Mouse (Mus musculus) stomach, postnatal 0 days (tissue): ENCODE data around the gene Cux1.

Experiments
- CTCF ChIP-seq: IDR thresholded peaks from 2 replicates; pipeline ENCODE4 v1.5.1; 2016; ENCODE audit warnings: antibody characterized with exemption, low read depth, mild to moderate bottlenecking, moderate library complexity
- EP300 ChIP-seq: optimal IDR thresholded peaks from 2 replicates; pipeline ENCODE3; 2016; ENCODE audit warnings: antibody characterized with exemption

GRCm38 (mm10) chr5:136449801-136450200 is 117.5 kb downstream of the Cux1 start:
- TF ChIP-seq CTCF (no peak), EP300 (no peak)
